Mouse (Mus musculus): ENCODE measurements around the gene Bgn. TPM values are rescaled to one million over a fixed set of nuclear protein-coding genes. Genes with fewer than 3 reads are reported as not detected.

Bgn gene
- 209 and 447 TPM in 2 replicates for polyA plus RNA-seq (2012; rRNA removed; ENCODE audit: low replicate concordance)

GRCm38 (mm10) chrX:73483484-73483810 lies at the start of gene Bgn:
Bgn (plus strand) TSS chrX:73483602.

GRCm38 (mm10) chrX:73435252-73435651 lies 48.1 kb upstream of the Bgn start, which contains the start of gene Trex2:
Trex2 (minus strand) TSS chrX:73435344.

GRCm38 (mm10) chrX:73458877-73459392 lies 24.5 kb upstream of the Bgn start, which contains the start of gene Haus7:
Haus7 (minus strand) TSS chrX:73459044.

Other genes with a start within 250 kb of the Bgn start
- gene Xlr4c, start 240.5 kb upstream of the Bgn start, polyA plus RNA-seq (2012; rRNA removed; ENCODE audit: low replicate concordance) = 0.72 and 1.3 TPM in 2 replicates
- gene Xlr3c, start 218.2 kb upstream of the Bgn start, polyA plus RNA-seq (2012; rRNA removed; ENCODE audit: low replicate concordance) = 0.13 TPM in 1 of 2 replicates, not detected in the other
- not detected in 2 replicates for gene Xlr5a, start 190.6 kb upstream of the Bgn start, polyA plus RNA-seq (2012; rRNA removed; ENCODE audit: low replicate concordance)
- gene Xlr5c, start 190.6 kb upstream of the Bgn start, polyA plus RNA-seq (2012; rRNA removed; ENCODE audit: low replicate concordance) = 0.17 and 0.26 TPM in 2 replicates
- gene Gm45015, start 146.8 kb upstream of the Bgn start, polyA plus RNA-seq (2012; rRNA removed; ENCODE audit: low replicate concordance) = 0.09 TPM in 1 of 2 replicates, not detected in the other
- 15.9 and 24.5 TPM in 2 replicates for gene Zfp275, start 141.0 kb upstream of the Bgn start, polyA plus RNA-seq (2012; rRNA removed; ENCODE audit: low replicate concordance)
- gene Gm18336, start 84.9 kb upstream of the Bgn start, polyA plus RNA-seq (2012; rRNA removed; ENCODE audit: low replicate concordance) = 0.07 and 0.54 TPM in 2 replicates
- gene Zfp92, start 72.5 kb upstream of the Bgn start, polyA plus RNA-seq (2012; rRNA removed; ENCODE audit: low replicate concordance) = 0.05 and 0.07 TPM in 2 replicates
- gene Trex2, start 48.3 kb upstream of the Bgn start, polyA plus RNA-seq (2012; rRNA removed; ENCODE audit: low replicate concordance) = 1.1 and 3.4 TPM in 2 replicates
- 23.8 and 32.0 TPM in 2 replicates for gene Haus7, start 24.6 kb upstream of the Bgn start, polyA plus RNA-seq (2012; rRNA removed; ENCODE audit: low replicate concordance)
- 0.72 TPM in 1 of 2 replicates, not detected in the other for gene Atp2b3, start 19.5 kb downstream of the Bgn start, polyA plus RNA-seq (2012; rRNA removed; ENCODE audit: low replicate concordance)
- 1.2 and 1.8 TPM in 2 replicates for gene Dusp9, start 155.8 kb downstream of the Bgn start, polyA plus RNA-seq (2012; rRNA removed; ENCODE audit: low replicate concordance)
- gene Pnck, start 176.5 kb downstream of the Bgn start, polyA plus RNA-seq (2012; rRNA removed; ENCODE audit: low replicate concordance) = 3.1 and 7.9 TPM in 2 replicates
- gene Slc6a8, start 189.5 kb downstream of the Bgn start, polyA plus RNA-seq (2012; rRNA removed; ENCODE audit: low replicate concordance) = 32.4 and 66.4 TPM in 2 replicates
- 52.1 and 145 TPM in 2 replicates for gene Bcap31, start 232.6 kb downstream of the Bgn start, polyA plus RNA-seq (2012; rRNA removed; ENCODE audit: low replicate concordance)
- 54.7 and 56.8 TPM in 2 replicates for gene Abcd1, start 233.0 kb downstream of the Bgn start, polyA plus RNA-seq (2012; rRNA removed; ENCODE audit: low replicate concordance)